Comparison of ENCODE assay signal across 1 mouse cellular context in genomic region chr2:122230395-122230794, GRCm38 (mm10).
TF ChIP-seq lines count a peak whose summit lies in the region.

No protein-coding gene starts in this region.

TF ChIP-seq in CH12.LX, 34 proteins besides CTCF, POLR2A, EP300 and RAD21:
- peak; percentile 82 for TF ChIP-seq MAFK (IDR thresholded peaks at IDR 0.05; ENCODE audit: insufficient replicate concordance, low read length)
- TF ChIP-seq USF1 (IDR thresholded peaks at IDR 0.05; ENCODE audit: low read depth, low read length) = no peak
- TF ChIP-seq TBP (conservative IDR thresholded peaks at IDR 0.05; ENCODE audit: low read depth, low read length) = no peak
- TF ChIP-seq MEF2A (IDR thresholded peaks at IDR 0.05; ENCODE audit: borderline replicate concordance, low read depth, low read length) = no peak
